Mouse (Mus musculus): ENCODE measurements around the gene Rbfox3. TPM values are rescaled to one million over a fixed set of nuclear protein-coding genes. Genes with fewer than 3 reads are reported as not detected.

Gene Rbfox3
- polyA plus RNA-seq, 1 experiment: 163 TPM

- DNase-seq: peak in 1 of 2 experiments; percentile 72
- Histone ChIP-seq H3K27me3 (ENCODE audit: control insufficient read depth, insufficient read depth, low read length) (no peaks in the 10 kb centered on the region), H3K27ac (ENCODE audit: insufficient read depth, low read length) (peak overlapping the region; percentile 49; the same call in 1 of the 2 replicates), H3K4me1 (ENCODE audit: control insufficient read depth, insufficient read depth, low read length) (peaks cover 82% of the 10 kb centered on the region), H3K4me3 (replicated peaks; ENCODE audit: insufficient read depth, low read depth, low read length) (no peak overlapping the region)
- WGBS: 11% methylated on average over 5 of the region's 5 CpGs
- TF ChIP-seq CTCF (IDR thresholded peaks at IDR 0.05; ENCODE audit: borderline replicate concordance, insufficient read depth, low read depth, low read length) (peak; percentile 25; the same call in 1 of the 2 replicates), POLR2A (IDR thresholded peaks at IDR 0.05; ENCODE audit: borderline replicate concordance, insufficient read depth, low read length) (no peak)
Observed at GRCm38 (mm10) chr11:118875243-118875897, 36.0 kb downstream of the Rbfox3 start.

GRCm38 (mm10) chr11:118874487-118875095 lies 36.8 kb downstream of the Rbfox3 start:
- Histone ChIP-seq H3K4me1 (ENCODE audit: control insufficient read depth, insufficient read depth, low read length) (peaks cover 77% of the 10 kb centered on the region), H3K4me3 (replicated peaks; ENCODE audit: insufficient read depth, low read depth, low read length) (no peak overlapping the region), H3K27ac (ENCODE audit: insufficient read depth, low read length) (peak overlapping the region; percentile 49), H3K27me3 (ENCODE audit: control insufficient read depth, insufficient read depth, low read length) (no peaks in the 10 kb centered on the region)
- DNase-seq: peak in 1 of 2 experiments; percentile 65
- TF ChIP-seq CTCF (IDR thresholded peaks at IDR 0.05; ENCODE audit: borderline replicate concordance, insufficient read depth, low read depth, low read length): no peak
- 16% methylated on average over 7 of the region's 7 CpGs for WGBS

GRCm38 (mm10) chr11:118874022-118874421 lies 37.4 kb downstream of the Rbfox3 start:
- Histone ChIP-seq H3K4me1 (ENCODE audit: control insufficient read depth, insufficient read depth, low read length) (peaks cover 75% of the 10 kb centered on the region), H3K4me3 (replicated peaks; ENCODE audit: insufficient read depth, low read depth, low read length) (no peak overlapping the region), H3K27me3 (ENCODE audit: control insufficient read depth, insufficient read depth, low read length) (no peaks in the 10 kb centered on the region), H3K27ac (ENCODE audit: insufficient read depth, low read length) (peak overlapping the region; percentile 49)
- 12% methylated on average over 11 of the region's 11 CpGs for WGBS
- DNase-seq: no peak
- TF ChIP-seq CTCF (IDR thresholded peaks at IDR 0.05; ENCODE audit: borderline replicate concordance, insufficient read depth, low read depth, low read length): no peak
- no peak for TF ChIP-seq POLR2A (IDR thresholded peaks at IDR 0.05; ENCODE audit: borderline replicate concordance, insufficient read depth, low read length)

DNA sequence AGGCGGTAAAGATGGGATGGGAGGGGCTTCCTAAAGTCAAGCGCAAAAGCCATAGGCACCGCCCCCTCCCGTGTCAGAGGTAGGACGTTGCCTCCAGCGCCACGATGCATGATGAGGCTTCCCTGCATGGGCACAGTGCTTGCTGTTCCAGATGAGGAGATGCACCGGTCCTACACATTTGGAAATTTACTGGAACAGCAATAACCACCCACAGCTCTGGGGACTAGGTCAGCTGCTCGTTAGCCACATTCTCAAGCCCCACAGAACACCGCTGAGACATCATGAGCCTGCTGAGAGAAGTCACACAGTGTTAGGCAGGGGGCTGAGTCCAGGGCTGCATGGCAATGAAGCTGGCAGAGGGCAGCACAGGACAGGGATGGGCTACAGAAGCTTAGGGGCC lies 39.9 kb downstream of the Rbfox3 start:
- no peaks in the 10 kb centered on the region for H3K27me3 ChIP-seq (ENCODE audit: control insufficient read depth, insufficient read depth, low read length)
- peaks cover 57% of the 10 kb centered on the region for H3K4me1 ChIP-seq (ENCODE audit: control insufficient read depth, insufficient read depth, low read length)
- no peak for DNase-seq
- 32% methylated on average over 10 of the region's 10 CpGs for WGBS
- peak overlapping the region; percentile 13; the same call in 1 of the 2 replicates for H3K27ac ChIP-seq (ENCODE audit: insufficient read depth, low read length)
- no peak overlapping the region for H3K4me3 ChIP-seq (replicated peaks; ENCODE audit: insufficient read depth, low read depth, low read length)
- TF ChIP-seq POLR2A (IDR thresholded peaks at IDR 0.05; ENCODE audit: borderline replicate concordance, insufficient read depth, low read length) (no peak), CTCF (IDR thresholded peaks at IDR 0.05; ENCODE audit: borderline replicate concordance, insufficient read depth, low read depth, low read length) (no peak)

DNA sequence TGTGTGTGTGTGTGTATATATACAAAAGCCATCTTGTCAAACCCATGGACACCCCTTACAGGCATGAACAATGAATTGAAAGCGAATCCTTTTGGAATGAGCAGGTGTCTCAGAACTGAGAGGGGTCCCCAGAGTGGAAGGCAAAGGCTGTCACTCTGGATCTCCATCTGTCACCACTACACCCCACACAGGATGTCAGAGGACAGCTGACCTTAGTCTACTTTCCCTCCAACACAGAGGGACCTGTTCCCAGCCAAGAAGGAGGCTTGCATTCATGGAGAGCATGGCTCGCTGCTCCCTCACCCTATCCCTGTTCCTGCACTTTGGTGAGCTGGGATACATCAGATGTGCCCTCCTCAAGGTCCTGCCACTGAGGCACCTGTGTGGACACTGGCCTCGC lies 48.0 kb downstream of the Rbfox3 start:
- Histone ChIP-seq H3K4me3 (replicated peaks; ENCODE audit: insufficient read depth, low read depth, low read length) (no peak overlapping the region), H3K27ac (ENCODE audit: insufficient read depth, low read length) (peak overlapping the region; percentile 41), H3K27me3 (ENCODE audit: control insufficient read depth, insufficient read depth, low read length) (no peaks in the 10 kb centered on the region), H3K4me1 (ENCODE audit: control insufficient read depth, insufficient read depth, low read length) (peaks cover 66% of the 10 kb centered on the region)
- TF ChIP-seq POLR2A (IDR thresholded peaks at IDR 0.05; ENCODE audit: borderline replicate concordance, insufficient read depth, low read length): no peak
- no peak for TF ChIP-seq CTCF (IDR thresholded peaks at IDR 0.05; ENCODE audit: borderline replicate concordance, insufficient read depth, low read depth, low read length)
- 33% methylated on average over 3 of the region's 3 CpGs for WGBS
- DNase-seq: no peak

- TF ChIP-seq CTCF (IDR thresholded peaks at IDR 0.05; ENCODE audit: borderline replicate concordance, insufficient read depth, low read depth, low read length) (no peak), POLR2A (IDR thresholded peaks at IDR 0.05; ENCODE audit: borderline replicate concordance, insufficient read depth, low read length) (no peak)
- peak overlapping the region; percentile 53 for H3K27ac ChIP-seq (ENCODE audit: insufficient read depth, low read length)
- H3K27me3 ChIP-seq (ENCODE audit: control insufficient read depth, insufficient read depth, low read length): no peaks in the 10 kb centered on the region
- H3K4me3 ChIP-seq (replicated peaks; ENCODE audit: insufficient read depth, low read depth, low read length): no peak overlapping the region
- peak; percentile 71 to 72 for DNase-seq
- 26% methylated on average over 15 of the region's 15 CpGs for WGBS
- peaks cover 76% of the 10 kb centered on the region for H3K4me1 ChIP-seq (ENCODE audit: control insufficient read depth, insufficient read depth, low read length)
Observed at GRCm38 (mm10) chr11:118861801-118862431, 49.5 kb downstream of the Rbfox3 start.

- H3K27me3 ChIP-seq (ENCODE audit: control insufficient read depth, insufficient read depth, low read length): no peaks in the 10 kb centered on the region
- TF ChIP-seq POLR2A (IDR thresholded peaks at IDR 0.05; ENCODE audit: borderline replicate concordance, insufficient read depth, low read length) (0 out of 2 replicates have a peak, but pooled peaks have one; percentile 7), CTCF (IDR thresholded peaks at IDR 0.05; ENCODE audit: borderline replicate concordance, insufficient read depth, low read depth, low read length) (no peak)
- peak; percentile 90 to 94 for DNase-seq
- no peak overlapping the region for H3K4me3 ChIP-seq (replicated peaks; ENCODE audit: insufficient read depth, low read depth, low read length)
- H3K4me1 ChIP-seq (ENCODE audit: control insufficient read depth, insufficient read depth, low read length): peaks cover 82% of the 10 kb centered on the region
- WGBS: 11% methylated on average over 6 of the region's 6 CpGs
- H3K27ac ChIP-seq (ENCODE audit: insufficient read depth, low read length): peak overlapping the region; percentile 53
Observed at GRCm38 (mm10) chr11:118861246-118861645, 50.2 kb downstream of the Rbfox3 start.
